8 mouse cellular contexts compared by ENCODE assay signal in the genomic region with DNA sequence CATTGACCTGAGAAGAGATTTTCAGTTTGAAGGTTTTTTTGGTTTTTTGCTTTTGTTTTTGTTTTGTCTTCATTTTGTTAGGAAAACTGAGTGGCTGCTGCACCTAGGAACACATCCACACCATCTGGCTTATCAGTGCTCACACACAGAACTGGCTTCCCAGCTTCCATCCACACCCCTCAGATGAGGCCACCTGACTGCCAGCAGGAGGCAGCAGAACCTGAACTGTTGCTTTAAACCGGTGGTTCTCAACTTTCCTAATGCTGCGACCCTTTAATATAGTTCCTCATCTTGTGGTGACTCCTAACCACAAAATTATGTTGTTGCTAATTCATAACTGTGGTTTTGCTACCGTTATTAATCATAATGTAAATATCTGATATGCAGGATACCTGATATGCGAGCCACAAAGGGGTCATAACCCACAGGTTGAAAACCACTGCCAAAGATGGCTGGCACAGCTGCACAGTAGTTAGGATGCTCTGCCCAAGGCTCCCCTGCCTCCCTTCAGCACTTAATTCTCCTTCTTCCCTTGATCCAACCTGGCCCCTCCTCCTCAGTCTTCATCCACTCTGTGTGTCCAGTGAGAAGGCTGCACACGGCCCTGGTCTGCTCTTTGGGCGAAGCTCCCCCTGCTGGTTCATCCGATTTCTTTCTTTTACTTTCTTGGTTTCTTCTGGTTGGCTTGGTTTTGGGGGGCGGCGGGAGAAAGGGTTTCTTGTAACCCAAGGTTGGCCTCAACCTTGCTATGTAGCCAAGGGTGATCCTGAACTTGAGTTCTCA.
DNase-seq lines count a peak whose midpoint lies in the region; ATAC-seq and TF ChIP-seq lines count a peak whose summit lies in the region.

No protein-coding gene starts in this region.

- TF ChIP-seq CTCF in forebrain, postnatal 0 days (IDR thresholded peaks at IDR 0.05; ENCODE audit: low read depth): peak; percentile 45

- ATAC-seq in forebrain, postnatal 0 days: no peak
- no peak for ATAC-seq in forebrain, embryonic 15.5 days (replicated peaks)
- peak; percentile 89 for ATAC-seq in granulocyte monocyte progenitor cell, adult 5-6 weeks (replicated peaks; ENCODE audit: poor library complexity, severe bottlenecking)
- ATAC-seq in megakaryocyte progenitor cell, adult 5-6 weeks (replicated peaks; ENCODE audit: poor library complexity): peak; percentile 87

- no peak overlapping the region for H3K27ac ChIP-seq in forebrain, postnatal 0 days (ENCODE audit: low read depth, low read length)
- no peak overlapping the region for H3K27ac ChIP-seq in forebrain, embryonic 15.5 days (replicated peaks)

- H3K9ac ChIP-seq in forebrain, postnatal 0 days: no peak overlapping the region
- H3K9ac ChIP-seq in forebrain, embryonic 15.5 days (replicated peaks): no peak overlapping the region

- WGBS in forebrain, postnatal 0 days: 62% methylated on average over 9 of the region's 9 CpGs
- 64% methylated on average over 9 of the region's 9 CpGs for WGBS in forebrain, embryonic 15.5 days

- H3K9me3 ChIP-seq in forebrain, postnatal 0 days (ENCODE audit: low read length): no peaks in the 10 kb centered on the region
- no peaks in the 10 kb centered on the region for H3K9me3 ChIP-seq in forebrain, embryonic 15.5 days

- H3K4me1 ChIP-seq in forebrain, postnatal 0 days (ENCODE audit: insufficient read depth): no peaks in the 10 kb centered on the region
- H3K4me1 ChIP-seq in forebrain, embryonic 15.5 days: 0 out of 2 replicates have a peak, but pooled peaks cover 3% of the 10 kb centered on the region

- no peaks in the 10 kb centered on the region for H3K27me3 ChIP-seq in forebrain, postnatal 0 days (ENCODE audit: insufficient read depth, low read length)
- peaks cover 3% of the 10 kb centered on the region; the same call in 1 of the 2 replicates for H3K27me3 ChIP-seq in forebrain, embryonic 15.5 days

- H3K36me3 ChIP-seq in forebrain, postnatal 0 days (ENCODE audit: insufficient read depth): no peaks in the 10 kb centered on the region
- H3K36me3 ChIP-seq in forebrain, embryonic 15.5 days: no peaks in the 10 kb centered on the region

- intact Hi-C loops in left cerebral cortex, postnatal 10 days (cut with DNase I): no loop called here

- no peak overlapping the region for H3K4me2 ChIP-seq in forebrain, postnatal 0 days (ENCODE audit: low read depth)
- no peak overlapping the region for H3K4me2 ChIP-seq in forebrain, embryonic 15.5 days (replicated peaks)

- DNase-seq in forebrain, postnatal 0 days: peak; percentile 7
- peak; percentile 13 for DNase-seq in thymus, postnatal 0 days (ENCODE audit: low spot score)
- no peak for DNase-seq in thymus, adult 18-20 months
- no peak for DNase-seq in frontal cortex, postnatal 36 days (ENCODE audit: low spot score in 2 of 2)
- DNase-seq in left cerebral cortex, postnatal 10 days (ENCODE audit: extremely low spot score in 1 of 2, low spot score in 2 of 2): no peak

- no peak overlapping the region for H3K4me3 ChIP-seq in forebrain, postnatal 0 days (ENCODE audit: low read depth, low read length)
- H3K4me3 ChIP-seq in forebrain, embryonic 15.5 days: no peak overlapping the region

Comparison
In these comparisons a context has a peak if more than half of its experiments do, and no peak if none do; other contexts are left out.
1. DNase-seq: peak in forebrain, postnatal 0 days (single experiment) and thymus, postnatal 0 days (single experiment); none in thymus, adult 18-20 months (0 of 2), frontal cortex, postnatal 36 days (0 of 2) and left cerebral cortex, postnatal 10 days (0 of 2).
2. ATAC-seq: peak in granulocyte monocyte progenitor cell, adult 5-6 weeks (single experiment) and megakaryocyte progenitor cell, adult 5-6 weeks (single experiment); none in forebrain, postnatal 0 days (single experiment) and forebrain, embryonic 15.5 days (single experiment).